Mouse (Mus musculus): Measurements from ENCODE around the gene 2900026A02Rik. TPM values are rescaled to one million over a fixed set of nuclear protein-coding genes. Genes with fewer than 3 reads are reported as not detected.

Gene 2900026A02Rik
- polyA plus RNA-seq, 1 experiment from 2014 or later, result 2.0 TPM

- no peak overlapping the region for H3K4me3 ChIP-seq (replicated peaks)
- ATAC-seq (ENCODE audit: insufficient read depth), result no peak
- H3K27me3 ChIP-seq, result no peaks in the 10 kb centered on the region
- H3K36me3 ChIP-seq (replicated peaks), result no peaks in the 10 kb centered on the region
- no peaks in the 10 kb centered on the region for H3K9me3 ChIP-seq (replicated peaks)
- no peak overlapping the region for H3K4me2 ChIP-seq
- 57% methylated on average over 6 of the region's 6 CpGs for WGBS (ENCODE audit: insufficient replicate concordance)
- no peaks in the 10 kb centered on the region for H3K4me1 ChIP-seq (replicated peaks)
- no peak overlapping the region for H3K9ac ChIP-seq
- no peak overlapping the region for H3K27ac ChIP-seq (replicated peaks)
These were observed 180.3 kb downstream of the 2900026A02Rik start for GRCm38 (mm10) chr5:113040776-113041175.

GRCm38 (mm10) chr5:113038601-113039000 lies 182.4 kb downstream of the 2900026A02Rik start:
- WGBS (ENCODE audit: insufficient replicate concordance), result 63% methylated on average over 6 of the region's 6 CpGs
- H3K27me3 ChIP-seq, result no peaks in the 10 kb centered on the region
- H3K4me3 ChIP-seq (replicated peaks), result no peak overlapping the region
- no peaks in the 10 kb centered on the region for H3K4me1 ChIP-seq (replicated peaks)
- H3K9me3 ChIP-seq (replicated peaks), result no peaks in the 10 kb centered on the region
- H3K9ac ChIP-seq, result no peak overlapping the region
- H3K36me3 ChIP-seq (replicated peaks), result no peaks in the 10 kb centered on the region
- ATAC-seq (ENCODE audit: insufficient read depth), result no peak
- H3K4me2 ChIP-seq, result no peak overlapping the region
- H3K27ac ChIP-seq (replicated peaks), result no peak overlapping the region

Other genes starting within 250 kb of the 2900026A02Rik start
- gene Grk3, start 205.4 kb downstream of the 2900026A02Rik start, polyA plus RNA-seq (2015; fragmentation: Nextera tagmentation; extraction: Ambion mirVana), result 2.2 and 2.7 TPM in 2 replicates
- not detected in 2 replicates for gene Crybb2, start 151.1 kb downstream of the 2900026A02Rik start, polyA plus RNA-seq (2015; fragmentation: Nextera tagmentation; extraction: Ambion mirVana)
- gene Crybb3, start 139.7 kb downstream of the 2900026A02Rik start, polyA plus RNA-seq (2015; fragmentation: Nextera tagmentation; extraction: Ambion mirVana), result 0.18 TPM in 1 of 2 replicates, not detected in the other
- gene Tmem211, start 5.7 kb upstream of the 2900026A02Rik start, polyA plus RNA-seq (2015; fragmentation: Nextera tagmentation; extraction: Ambion mirVana), result not detected in 2 replicates
- 1.6 and 1.7 TPM in 2 replicates for gene Sgsm1, start 89.5 kb upstream of the 2900026A02Rik start, polyA plus RNA-seq (2015; fragmentation: Nextera tagmentation; extraction: Ambion mirVana)
- not detected in 2 replicates for gene Aym1, start 136.1 kb upstream of the 2900026A02Rik start, polyA plus RNA-seq (2015; fragmentation: Nextera tagmentation; extraction: Ambion mirVana)